Mouse (Mus musculus) C2C12 (cell line): ENCODE results near the gene Crebl2.

Experiments
- CTCF ChIP-seq: IDR thresholded peaks from one replicate; pipeline ENCODE4 v1.5.1; 2011; ENCODE audit not compliant: control insufficient read depth, insufficient read depth, insufficient read length
- MAX ChIP-seq: IDR thresholded peaks from one replicate; pipeline ENCODE4 v1.6.1; 2011; ENCODE audit warnings: mild to moderate bottlenecking, control low read depth
- USF1 ChIP-seq: IDR thresholded peaks from one replicate; pipeline ENCODE4 v1.6.1; 2011; ENCODE audit warnings: low read depth, mild to moderate bottlenecking, control low read depth, moderate library complexity

DNA sequence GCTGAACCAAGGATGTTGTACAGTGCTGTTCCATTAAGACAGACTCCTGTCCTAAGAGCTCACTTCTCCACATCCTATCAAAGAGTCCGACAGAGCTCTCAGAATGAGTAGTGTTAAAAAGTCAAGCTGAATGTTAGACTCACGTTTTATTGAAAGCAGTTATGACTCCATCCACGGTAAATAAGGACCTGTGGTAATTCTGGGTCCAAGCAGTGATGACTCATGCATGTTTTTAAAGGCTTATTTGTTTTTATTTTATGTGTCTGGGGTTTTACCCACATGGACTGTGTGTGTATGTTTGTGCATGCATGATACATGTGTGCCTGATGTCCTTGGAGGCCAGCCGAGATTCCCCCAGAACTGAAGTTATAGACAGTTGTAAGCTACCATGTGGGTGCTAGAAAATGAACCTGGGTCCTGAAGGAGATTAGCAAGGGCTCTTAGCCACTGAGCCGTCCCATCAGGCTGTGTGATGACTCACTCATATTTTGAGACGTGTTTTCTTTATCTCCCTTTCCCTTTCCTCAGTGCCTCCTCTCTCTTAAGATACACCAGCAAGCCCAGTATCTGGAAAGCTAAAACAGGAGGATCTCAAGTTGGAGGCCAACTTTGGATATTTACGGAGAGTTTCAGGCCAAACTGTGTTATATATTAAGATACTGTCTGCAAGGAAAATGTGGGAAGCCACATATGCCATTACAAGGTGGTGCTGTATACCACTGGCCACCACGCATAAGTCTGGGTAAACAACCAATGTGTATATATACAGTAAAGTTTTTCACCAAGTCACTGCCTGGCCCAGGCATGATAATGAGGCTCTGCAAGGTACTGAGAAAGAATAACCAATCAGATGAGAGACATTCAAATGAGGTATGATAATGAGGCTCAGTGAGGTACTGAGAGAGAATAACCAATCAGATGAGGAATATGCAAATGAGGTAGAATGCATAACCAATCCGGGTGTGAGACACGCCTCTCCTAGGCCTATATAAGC is 74.2 kb downstream of the Crebl2 start:
- TF ChIP-seq CTCF (no peak), MAX (peak; percentile 47), USF1 (no peak)
